Mouse (Mus musculus): ENCODE data around the gene Fmod. TPM values are rescaled to one million over a fixed set of nuclear protein-coding genes. Genes with fewer than 3 reads are reported as not detected.

The Fmod gene
- 100 to 1,000 TPM in 1 of 2 experiments, 10 to 100 TPM in 1; 53.6 to 322 TPM for total RNA-seq (2021)
- long read RNA-seq, experiment 1, transcript Fmod-201 (3 exons, 3,120 nt) = major isoform, 375 of 470 reads
- long read RNA-seq, experiment 1, partial matches to known transcripts = 91 of 470 reads
- long read RNA-seq, experiment 1, other reads (novel, unspliced or antisense) = 4 of 470 reads
- long read RNA-seq, experiment 2, transcript Fmod-201 (3 exons, 3,120 nt) = major isoform, 111 of 146 reads
- long read RNA-seq, experiment 2, partial matches to known transcripts = 32 of 146 reads
- long read RNA-seq, experiment 2, other reads (novel, unspliced or antisense) = 3 of 146 reads

GRCm38 (mm10) chr1:134037172-134037571 is at the start of gene Fmod:
Gene Fmod, plus strand, starts transcription at chr1:134037254.
- intact Hi-C loops (cut with DNase I) = no loop called here
- Histone ChIP-seq H3K4me3 (peak within 1 kb of the TSS; percentile 57), H3K27ac (peak within 1 kb of the TSS; percentile 72)
- no peak for TF ChIP-seq CTCF (IDR thresholded peaks at IDR 0.05)
- DNase-seq = peak; percentile 55

GRCm38 (mm10) chr1:133988845-133989244 is 48.2 kb upstream of the Fmod start:
- H3K27ac ChIP-seq = peak overlapping the region; percentile 49; the same call in 1 of the 2 replicates
- no peak for TF ChIP-seq CTCF (IDR thresholded peaks at IDR 0.05)
- intact Hi-C loops (cut with DNase I) = no loop called here
- no peak for DNase-seq
- no peak overlapping the region for H3K4me3 ChIP-seq

- DNase-seq = no peak
- H3K27ac ChIP-seq = 0 out of 2 replicates have a peak overlapping the region, but pooled peaks have one; percentile 20
- peak; percentile 22; the same call in 1 of the 2 replicates for TF ChIP-seq CTCF (IDR thresholded peaks at IDR 0.05)
- intact Hi-C loops (cut with DNase I) = no loop called here
- no peak overlapping the region for H3K4me3 ChIP-seq
Measured at GRCm38 (mm10) chr1:133991277-133991676, 45.8 kb upstream of the Fmod start.

GRCm38 (mm10) chr1:134005490-134005889 is 31.6 kb upstream of the Fmod start:
- TF ChIP-seq CTCF (IDR thresholded peaks at IDR 0.05) = no peak
- no peak for DNase-seq
- intact Hi-C loops (cut with DNase I) = no loop called here

GRCm38 (mm10) chr1:134006105-134006764 is 30.8 kb upstream of the Fmod start:
- H3K27ac ChIP-seq = no peak overlapping the region
- intact Hi-C loops (cut with DNase I) = no loop called here
- no peak for DNase-seq
- H3K4me3 ChIP-seq = no peak overlapping the region
- TF ChIP-seq CTCF (IDR thresholded peaks at IDR 0.05) = no peak

More at GRCm38 (mm10) chr1:134005490-134005889, 31.6 kb upstream of the Fmod start:
- Histone ChIP-seq H3K27ac (no peak overlapping the region), H3K4me3 (no peak overlapping the region)

GRCm38 (mm10) chr1:134024293-134024971 is 12.6 kb upstream of the Fmod start:
- H3K27ac ChIP-seq = no peak overlapping the region
- no peak for TF ChIP-seq CTCF (IDR thresholded peaks at IDR 0.05)
- no peak for DNase-seq
- no peak overlapping the region for H3K4me3 ChIP-seq
- intact Hi-C loops (cut with DNase I) = no loop called here

GRCm38 (mm10) chr1:134025975-134026374 is 11.1 kb upstream of the Fmod start:
- no peak for TF ChIP-seq CTCF (IDR thresholded peaks at IDR 0.05)
- intact Hi-C loops (cut with DNase I) = no loop called here
- no peak overlapping the region for H3K4me3 ChIP-seq
- DNase-seq = no peak
- no peak overlapping the region for H3K27ac ChIP-seq

- no peak for TF ChIP-seq CTCF (IDR thresholded peaks at IDR 0.05)
- H3K4me3 ChIP-seq = no peak overlapping the region
- no peak for DNase-seq
- intact Hi-C loops (cut with DNase I) = no loop called here
- no peak overlapping the region for H3K27ac ChIP-seq
Measured at GRCm38 (mm10) chr1:134026741-134027140, 10.3 kb upstream of the Fmod start.

GRCm38 (mm10) chr1:134028161-134028846 is 8.8 kb upstream of the Fmod start:
- no peak for TF ChIP-seq CTCF (IDR thresholded peaks at IDR 0.05)
- intact Hi-C loops (cut with DNase I) = no loop called here
- H3K4me3 ChIP-seq = no peak overlapping the region
- H3K27ac ChIP-seq = no peak overlapping the region
- no peak for DNase-seq

GRCm38 (mm10) chr1:134036492-134036891 is 562 bp upstream of the Fmod start:
- H3K27ac ChIP-seq = peak overlapping the region; percentile 72
- intact Hi-C loops (cut with DNase I) = no loop called here

GRCm38 (mm10) chr1:134038336-134038735 is 1.3 kb downstream of the Fmod start:
- peak overlapping the region; percentile 57 for H3K4me3 ChIP-seq
- no peak for TF ChIP-seq CTCF (IDR thresholded peaks at IDR 0.05)
- DNase-seq = no peak
- intact Hi-C loops (cut with DNase I) = no loop called here
- peak overlapping the region; percentile 72 for H3K27ac ChIP-seq

More at GRCm38 (mm10) chr1:134036492-134036891, 562 bp upstream of the Fmod start:
- H3K4me3 ChIP-seq = no peak overlapping the region
- DNase-seq = no peak
- TF ChIP-seq CTCF (IDR thresholded peaks at IDR 0.05) = peak; percentile 38

- peak overlapping the region; percentile 57 for H3K4me3 ChIP-seq
- peak overlapping the region; percentile 72 for H3K27ac ChIP-seq
- intact Hi-C loops (cut with DNase I) = no loop called here
- TF ChIP-seq CTCF (IDR thresholded peaks at IDR 0.05) = no peak
- DNase-seq = no peak
Measured at GRCm38 (mm10) chr1:134039361-134039760, 2.3 kb downstream of the Fmod start.

Data from gastrocnemius, adult 2 months (tissue).